13 mouse cellular contexts compared by ENCODE assay signal in the genomic region with DNA sequence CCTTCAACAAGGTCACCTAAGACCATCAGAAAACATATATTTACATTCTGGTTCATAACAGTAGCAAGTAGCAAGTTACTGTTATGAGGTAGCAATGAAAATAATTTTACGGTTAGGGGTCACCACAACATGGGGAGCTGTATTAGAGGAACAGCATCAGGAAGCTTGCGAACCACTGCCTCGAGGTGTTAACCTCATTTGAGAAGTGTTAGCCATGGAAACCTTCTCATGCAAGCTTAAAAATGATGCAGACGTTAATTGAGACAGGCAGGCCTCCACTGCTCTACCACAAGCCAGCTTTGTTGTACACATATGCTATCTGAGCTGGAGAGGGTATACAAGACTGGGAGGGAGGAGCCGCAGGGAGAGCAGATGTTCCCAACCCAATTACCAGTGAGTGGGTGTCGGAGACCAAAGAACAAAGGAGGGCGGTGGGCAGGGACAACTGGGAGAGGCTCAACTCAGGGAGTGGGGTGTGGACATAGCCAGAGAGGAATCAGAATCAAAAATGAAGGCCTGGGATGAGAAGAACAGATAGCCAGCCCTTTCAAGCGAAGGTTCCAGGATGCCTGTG. TPM values are rescaled to one million over a fixed set of nuclear protein-coding genes. Genes with fewer than 3 reads are reported as not detected.
DNase-seq lines count a peak whose midpoint lies in the region; ATAC-seq lines count a peak whose summit lies in the region.
"Had no signal": no experiment of that assay in that cellular context is flagged by ENCODE, and none has a peak within 500 bp of the region (broad histone marks: within the 10 kb centered on the region; RNA-seq: fewer than 3 reads in every experiment).

No protein-coding gene starts in this region.

- H3K27ac ChIP-seq in heart, embryonic 12.5 days (ENCODE audit: poor library complexity, severe bottlenecking): no peak overlapping the region
- H3K27ac ChIP-seq in embryonic facial prominence, embryonic 15.5 days (replicated peaks): no peak overlapping the region
- H3K27ac ChIP-seq: heart, embryonic 15.5 days had no signal

- H3K4me1 ChIP-seq in heart, embryonic 12.5 days (replicated peaks): peaks cover 41% of the 10 kb centered on the region
- peaks cover 30% of the 10 kb centered on the region for H3K4me1 ChIP-seq in embryonic facial prominence, embryonic 15.5 days

- no peaks in the 10 kb centered on the region; the same call in 1 of the 2 replicates for H3K9me3 ChIP-seq in heart, embryonic 12.5 days (replicated peaks)
- H3K9me3 ChIP-seq in embryonic facial prominence, embryonic 15.5 days (replicated peaks): no peaks in the 10 kb centered on the region
- H3K9me3 ChIP-seq: heart, embryonic 15.5 days had no signal

- 82% methylated on average over 8 of the region's 8 CpGs for WGBS in heart, embryonic 12.5 days
- 65% methylated on average over 8 of the region's 8 CpGs for WGBS in embryonic facial prominence, embryonic 15.5 days

- no peak overlapping the region for H3K4me3 ChIP-seq in heart, embryonic 12.5 days
- H3K4me3 ChIP-seq in embryonic facial prominence, embryonic 15.5 days (replicated peaks): no peak overlapping the region
- H3K4me3 ChIP-seq: heart, embryonic 15.5 days had no signal

- H3K27me3 ChIP-seq in heart, embryonic 12.5 days (replicated peaks): no peaks in the 10 kb centered on the region
- no peaks in the 10 kb centered on the region for H3K27me3 ChIP-seq in embryonic facial prominence, embryonic 15.5 days
- H3K27me3 ChIP-seq: CH12.LX; heart, embryonic 15.5 days had no signal

- peak; percentile 13 to 49 for DNase-seq in heart, adult 9 months (ENCODE audit: low spot score in 2 of 2)
- peak; percentile 29 for DNase-seq in ES-CJ7 (ENCODE audit: low read depth, low spot score)
- DNase-seq in lung, postnatal 25 days (ENCODE audit: low spot score): peak; percentile 57
- DNase-seq in spleen, adult 18-20 months: no peak
- DNase-seq in kidney, adult 8-10 months: no peak
- DNase-seq in right cerebral cortex, adult 2 months (ENCODE audit: low spot score in 2 of 2): no peak
- DNase-seq: adrenal gland, postnatal 25 days; thymus, postnatal 25 days had no signal

- no peaks in the 10 kb centered on the region for H3K36me3 ChIP-seq in heart, embryonic 12.5 days
- no peaks in the 10 kb centered on the region for H3K36me3 ChIP-seq in embryonic facial prominence, embryonic 15.5 days
- H3K36me3 ChIP-seq: heart, embryonic 15.5 days had no signal

- no peak overlapping the region for H3K4me2 ChIP-seq in heart, embryonic 12.5 days
- H3K4me2 ChIP-seq in embryonic facial prominence, embryonic 15.5 days (replicated peaks): no peak overlapping the region
- H3K4me2 ChIP-seq: heart, embryonic 15.5 days; liver, embryonic 11.5 days had no signal

- ATAC-seq in heart, embryonic 12.5 days (ENCODE audit: insufficient number of reproducible peaks, low FRiP score): no peak
- peak; percentile 58 for ATAC-seq in embryonic facial prominence, embryonic 15.5 days (ENCODE audit: insufficient number of reproducible peaks, low FRiP score, low TSS enrichment, low read depth)

- no peak overlapping the region for H3K9ac ChIP-seq in heart, embryonic 12.5 days
- H3K9ac ChIP-seq in embryonic facial prominence, embryonic 15.5 days: no peak overlapping the region
- H3K9ac ChIP-seq: heart, embryonic 15.5 days had no signal

RNA-seq across cellular contexts. Expression of a gene that starts 33.4 kb away (rescaled TPM):
- polyA plus RNA-seq in heart, embryonic 12.5 days (2016; fragmentation: Nextera tagmentation; extraction: Ambion mirVana): 52.8 and 54.2 TPM in 2 replicates
- 82.8 and 86.7 TPM in 2 replicates for polyA plus RNA-seq in embryonic facial prominence, embryonic 15.5 days (2015; fragmentation: Nextera tagmentation; extraction: Ambion mirVana)

RNA-seq across cellular contexts. Expression of a gene that starts 48.7 kb away (rescaled TPM):
- polyA plus RNA-seq in heart, embryonic 12.5 days (2016; fragmentation: Nextera tagmentation; extraction: Ambion mirVana): 200 and 204 TPM in 2 replicates
- 99.6 and 106 TPM in 2 replicates for polyA plus RNA-seq in embryonic facial prominence, embryonic 15.5 days (2015; fragmentation: Nextera tagmentation; extraction: Ambion mirVana)

Comparison
In these comparisons a context has a peak if more than half of its experiments do, and no peak if none do; other contexts are left out.
1. DNase-seq: peak in heart, adult 9 months (2 of 2), ES-CJ7 (single experiment) and lung, postnatal 25 days (single experiment); none in spleen, adult 18-20 months (0 of 2), kidney, adult 8-10 months (0 of 2) and right cerebral cortex, adult 2 months (0 of 2).